8 mouse cellular contexts compared by ENCODE assay signal in genomic region chr10:39420842-39421617, GRCm38 (mm10). TPM values are rescaled to one million over a fixed set of nuclear protein-coding genes. Genes with fewer than 3 reads are reported as not detected.
DNase-seq lines count a peak whose midpoint lies in the region; ATAC-seq lines count a peak whose summit lies in the region.

No protein-coding gene starts in this region.

- DNase-seq in layer of hippocampus, adult 9-11 months = peak; percentile 51
- DNase-seq in layer of hippocampus, postnatal 36 days = no peak
- peak; percentile 82 for DNase-seq in T-cell, adult 2 months (ENCODE audit: low spot score)
- peak; percentile 71 to 72 for DNase-seq in cerebellum, postnatal 36 days
- DNase-seq in skeletal muscle tissue, adult 2 months (ENCODE audit: low read depth, low spot score) = peak; percentile 33
- no peak for DNase-seq in urinary bladder, postnatal 36 days (ENCODE audit: low spot score in 2 of 2)
- DNase-seq in urinary bladder, postnatal 10 days (ENCODE audit: low spot score) = no peak

- peak; percentile 67 for ATAC-seq in inflammation-experienced regulatory T-cells, adult 6 months

RNA-seq across cellular contexts. Expression of gene Fyn, which starts 52.4 kb away (rescaled TPM):
- 100 to 1,000 TPM; 137 to 141 TPM for total RNA-seq in layer of hippocampus, postnatal 36 days (2021)
- polyA plus RNA-seq in inflammation-experienced regulatory T-cells, adult 6 months (2017; shearing (Covaris generic)) = 100 to 1,000 TPM; 100 to 133 (median 132) TPM

Comparison
In these comparisons a context has a peak if more than half of its experiments do, and no peak if none do; other contexts are left out.
1. DNase-seq: peak in layer of hippocampus, adult 9-11 months (single experiment), T-cell, adult 2 months (single experiment), cerebellum, postnatal 36 days (2 of 2) and skeletal muscle tissue, adult 2 months (single experiment); none in layer of hippocampus, postnatal 36 days (0 of 2), urinary bladder, postnatal 36 days (0 of 2) and urinary bladder, postnatal 10 days (single experiment).